Mouse (Mus musculus) urinary bladder, postnatal 36 days (tissue): ENCODE data around the gene Slc6a17.

Experiments
- DNase-seq, 2 experiments: peaks; one replicate each; pipeline ENCODE4 v3.0.0; 2022; ENCODE audit warnings: low spot score in 2 of 2, mixed read lengths in 1 of 2

Gene Slc6a17

GRCm38 (mm10) chr3:107517631-107518108 lies at the start of gene Slc6a17:
Gene Slc6a17 (minus strand): TSS chr3:107518018.
- DNase-seq = no peak

DNA sequence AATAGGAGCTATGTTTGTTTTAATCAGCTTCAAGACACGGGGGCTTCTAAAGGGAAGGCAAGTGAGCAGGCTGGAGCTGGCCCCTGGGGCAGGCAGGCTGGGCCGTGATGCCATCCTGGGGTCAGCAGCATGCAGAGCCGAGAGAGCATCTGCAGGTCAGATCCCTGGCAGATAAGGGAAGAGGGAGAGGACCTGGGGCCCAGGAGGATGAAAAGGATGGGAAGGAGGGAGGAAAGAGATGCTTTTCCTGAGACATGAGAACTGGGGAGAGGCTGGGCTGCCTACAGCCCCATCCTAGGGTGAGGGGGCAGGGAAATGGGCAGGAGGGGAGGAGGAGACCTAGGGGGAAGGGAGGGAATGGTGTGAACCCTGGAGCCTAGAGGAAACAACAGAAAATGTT lies 47.5 kb upstream of the Slc6a17 start:
- DNase-seq = no peak

DNA sequence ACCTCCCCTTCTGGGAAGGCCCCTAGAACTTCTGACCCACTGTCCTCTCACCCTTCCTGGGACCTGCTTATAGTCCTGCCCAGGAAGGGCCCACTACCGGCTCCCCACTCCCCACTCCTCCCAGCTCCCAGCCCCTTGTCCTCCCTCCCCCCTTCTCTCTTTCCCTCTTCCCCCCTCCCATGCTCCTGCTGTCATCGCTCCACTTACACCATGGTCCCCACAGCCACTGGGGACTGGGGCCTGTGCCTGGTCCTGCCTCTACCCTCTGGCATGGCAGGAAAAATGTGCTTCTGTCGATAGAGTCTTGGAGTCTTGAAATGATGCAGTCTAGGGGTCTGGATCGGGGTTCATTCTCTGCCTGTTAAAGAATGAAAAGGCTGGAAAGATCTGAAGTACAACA lies 46.1 kb upstream of the Slc6a17 start:
- no peak for DNase-seq

- no peak for DNase-seq
Observed at GRCm38 (mm10) chr3:107562591-107562990, 44.8 kb upstream of the Slc6a17 start.

DNA sequence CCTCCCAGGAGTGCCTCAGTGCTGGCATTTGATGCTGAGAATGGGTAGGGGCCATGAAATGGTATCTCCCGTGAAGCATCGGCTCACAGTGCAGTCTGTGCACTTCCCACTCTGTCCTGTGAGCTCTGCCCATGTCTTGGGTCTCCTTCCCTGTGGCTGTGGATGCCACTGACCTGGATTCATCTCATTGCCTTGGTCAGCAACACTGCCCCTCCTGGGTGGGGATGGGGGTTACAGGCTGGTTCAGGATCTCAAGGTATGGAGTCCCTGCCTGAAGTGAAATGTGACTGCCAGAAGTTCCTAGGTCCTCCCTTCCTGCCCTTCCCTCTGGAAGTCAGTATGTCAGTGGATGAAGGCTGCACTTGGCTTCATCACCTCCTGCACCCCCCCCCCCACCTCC lies 44.3 kb upstream of the Slc6a17 start:
- DNase-seq = no peak

- peak; percentile 35 to 55 for DNase-seq
Observed at GRCm38 (mm10) chr3:107559183-107559582, 41.4 kb upstream of the Slc6a17 start.

GRCm38 (mm10) chr3:107558740-107559139 lies 40.9 kb upstream of the Slc6a17 start:
- no peak for DNase-seq

GRCm38 (mm10) chr3:107554842-107555241 lies 37.0 kb upstream of the Slc6a17 start, which contains the start of gene Ubl4b:
Gene Ubl4b (minus strand): TSS chr3:107555073.
- DNase-seq = no peak

DNA sequence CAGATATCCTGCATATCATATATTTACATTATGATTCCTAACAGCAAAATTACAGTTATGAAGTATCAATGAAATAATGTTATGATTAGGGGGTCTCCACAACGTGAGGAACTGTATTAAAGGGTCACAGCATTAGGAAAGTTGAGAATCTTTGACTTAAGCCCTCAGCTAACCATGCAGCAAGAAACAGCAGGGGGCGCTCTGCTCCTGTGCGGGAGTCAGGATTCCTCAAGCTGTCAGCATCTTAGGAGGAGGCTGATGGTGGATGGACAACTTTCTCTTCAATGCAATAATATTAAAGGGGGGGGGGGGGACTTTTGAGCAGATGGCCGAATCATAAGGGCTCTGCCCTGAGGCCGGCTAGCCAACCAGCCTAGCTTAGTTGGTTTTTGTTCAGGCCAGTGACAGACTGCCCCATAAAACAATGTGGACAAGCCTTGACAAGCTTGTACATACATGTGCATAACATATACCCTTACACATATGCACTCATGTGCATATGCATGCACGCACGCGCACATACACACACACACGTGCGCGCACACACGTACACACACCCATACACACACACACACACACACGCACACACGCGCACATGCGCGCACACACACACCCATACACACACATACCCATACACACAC lies 32.7 kb upstream of the Slc6a17 start:
- peak; percentile 13 to 32 for DNase-seq

- DNase-seq = no peak
Observed at GRCm38 (mm10) chr3:107546956-107547355, 29.1 kb upstream of the Slc6a17 start.

DNA sequence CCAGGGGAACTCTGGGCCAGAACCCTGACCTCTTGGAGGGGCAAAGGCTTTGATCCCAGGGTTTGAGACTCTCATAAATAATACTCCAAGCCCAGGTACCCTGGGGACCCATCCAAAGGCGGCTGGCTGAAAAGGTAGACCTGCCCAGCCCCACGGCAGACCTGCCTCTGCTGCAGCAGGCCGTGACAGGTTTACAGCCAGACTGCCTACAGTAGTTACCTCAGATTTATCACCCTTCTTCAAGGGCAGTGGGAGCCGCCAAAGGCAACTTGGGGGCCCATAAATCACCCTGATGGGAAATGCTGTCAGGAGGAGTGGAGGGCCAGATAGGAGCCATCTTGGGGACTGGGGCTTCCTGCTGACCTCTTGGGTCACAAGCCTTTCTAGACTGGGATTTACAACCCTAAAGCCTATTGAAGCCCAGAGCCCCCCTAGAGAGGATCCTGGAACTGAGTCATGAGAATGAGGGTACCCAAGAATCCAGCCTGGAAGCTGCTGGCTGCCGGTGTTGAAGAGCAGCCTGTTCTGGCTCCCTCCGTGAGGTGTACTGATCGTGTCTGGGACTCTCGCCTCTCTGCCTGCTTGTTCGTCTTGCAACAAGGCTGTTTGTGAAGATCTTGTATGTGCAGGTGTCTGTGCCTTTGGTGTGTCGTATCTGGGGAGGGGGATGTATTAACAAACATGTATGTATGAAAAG lies 28.0 kb upstream of the Slc6a17 start:
- DNase-seq = no peak

- DNase-seq = no peak
Observed at GRCm38 (mm10) chr3:107545278-107545677, 27.5 kb upstream of the Slc6a17 start.

DNA sequence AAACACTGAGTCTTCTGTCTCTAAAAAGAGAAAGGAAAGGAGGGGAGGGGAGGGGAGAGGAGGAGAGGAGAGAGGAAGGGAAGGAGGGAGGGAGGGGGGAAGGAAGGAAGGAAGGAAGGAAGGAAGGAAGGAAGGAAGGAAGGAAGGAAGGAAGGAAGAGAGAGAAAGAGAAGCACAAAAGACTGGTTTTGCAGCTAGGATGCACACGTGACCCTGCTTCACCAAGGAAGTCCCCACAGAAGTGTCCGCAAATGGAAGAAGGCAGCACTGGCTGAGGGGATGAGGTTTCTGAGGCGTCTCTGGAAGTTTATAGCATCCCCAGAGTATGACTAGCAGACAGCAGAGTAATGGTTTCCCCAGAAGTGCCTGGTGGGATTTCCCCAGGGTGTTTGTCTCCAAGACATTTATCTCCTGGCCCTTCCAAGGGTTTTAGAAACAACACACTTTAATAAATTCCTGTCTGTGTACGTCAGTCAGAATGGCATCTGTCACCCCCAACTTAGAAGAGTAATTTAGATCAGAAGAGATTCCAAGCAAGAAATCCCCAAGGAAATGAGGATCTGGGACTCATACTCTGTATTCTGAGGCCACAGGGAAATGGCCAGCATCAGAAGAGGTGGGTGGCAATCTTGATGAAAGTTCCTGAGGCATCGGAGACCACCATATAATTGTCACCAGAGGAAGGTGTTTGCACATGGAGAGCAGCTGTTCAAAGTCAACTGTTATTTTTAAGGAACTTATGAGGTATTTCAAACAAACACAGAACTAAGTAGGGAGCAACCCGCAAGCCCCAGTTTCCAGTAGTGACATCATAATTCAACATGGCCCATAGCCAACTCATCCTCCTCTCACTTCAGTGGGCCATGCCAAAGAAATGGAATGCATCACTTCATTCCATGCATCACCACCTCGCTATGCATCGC lies 25.6 kb upstream of the Slc6a17 start:
- no peak for DNase-seq

DNA sequence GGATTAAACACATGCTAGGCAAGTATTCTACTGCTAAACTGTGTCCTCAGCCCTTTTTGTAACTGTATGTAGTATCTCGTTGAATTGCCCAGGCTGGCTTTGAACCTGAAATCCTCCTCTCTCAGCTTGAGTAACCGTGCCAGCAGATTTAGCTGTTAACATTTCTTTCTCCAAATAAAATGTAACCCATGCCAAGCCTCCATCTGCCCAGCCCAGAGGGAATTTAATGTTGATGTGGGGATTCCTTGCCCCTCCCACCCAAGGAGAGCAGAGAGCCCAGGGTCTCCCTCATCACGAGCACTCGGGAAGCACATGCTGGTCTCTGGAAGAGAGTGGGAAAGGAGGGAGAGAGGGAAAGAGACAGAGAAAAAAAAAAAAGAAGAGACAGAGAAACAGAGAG lies 24.8 kb upstream of the Slc6a17 start:
- DNase-seq = no peak

- DNase-seq = no peak
Observed at GRCm38 (mm10) chr3:107537504-107537889, 19.7 kb upstream of the Slc6a17 start.

DNA sequence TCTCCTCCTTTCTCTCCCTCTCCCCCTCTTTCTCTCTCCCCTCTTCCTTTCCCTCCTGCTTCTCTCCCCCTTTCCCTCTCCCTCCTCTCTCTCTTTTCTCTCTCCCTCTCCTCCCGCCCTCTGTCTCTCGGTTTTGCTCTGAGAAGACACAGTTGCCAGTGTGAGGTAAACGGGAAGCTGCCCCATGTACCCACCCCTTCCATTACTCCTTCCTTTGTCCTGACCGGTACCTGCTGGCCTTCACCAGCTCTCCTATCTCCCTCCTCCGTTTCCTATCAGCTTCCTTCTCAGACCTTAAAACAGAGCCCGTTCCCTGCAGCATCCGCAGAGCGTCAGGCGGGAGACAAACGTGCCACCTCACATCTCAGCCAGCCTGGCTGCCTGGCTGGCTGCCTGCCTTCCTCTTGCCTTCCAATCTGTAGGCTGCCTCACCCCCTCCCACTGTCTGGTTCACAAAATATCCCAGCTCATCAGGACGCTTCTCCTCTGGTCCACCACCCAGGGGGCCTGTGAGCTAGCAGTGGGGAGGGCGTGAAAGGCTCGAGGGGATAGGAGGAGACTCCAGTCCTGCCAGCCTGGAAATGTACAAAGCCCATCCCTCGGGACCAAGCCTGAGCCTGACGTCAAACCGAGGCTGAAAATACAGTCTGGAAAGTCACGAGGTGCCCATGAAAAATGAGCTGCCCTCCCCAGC lies 19.1 kb upstream of the Slc6a17 start:
- peak in 1 of 2 experiments; percentile 31 for DNase-seq

GRCm38 (mm10) chr3:107534951-107535350 lies 17.1 kb upstream of the Slc6a17 start:
- no peak for DNase-seq

- no peak for DNase-seq
Observed at GRCm38 (mm10) chr3:107533532-107533931, 15.7 kb upstream of the Slc6a17 start.

- DNase-seq = no peak
Observed at GRCm38 (mm10) chr3:107530581-107530980, 12.8 kb upstream of the Slc6a17 start.

DNA sequence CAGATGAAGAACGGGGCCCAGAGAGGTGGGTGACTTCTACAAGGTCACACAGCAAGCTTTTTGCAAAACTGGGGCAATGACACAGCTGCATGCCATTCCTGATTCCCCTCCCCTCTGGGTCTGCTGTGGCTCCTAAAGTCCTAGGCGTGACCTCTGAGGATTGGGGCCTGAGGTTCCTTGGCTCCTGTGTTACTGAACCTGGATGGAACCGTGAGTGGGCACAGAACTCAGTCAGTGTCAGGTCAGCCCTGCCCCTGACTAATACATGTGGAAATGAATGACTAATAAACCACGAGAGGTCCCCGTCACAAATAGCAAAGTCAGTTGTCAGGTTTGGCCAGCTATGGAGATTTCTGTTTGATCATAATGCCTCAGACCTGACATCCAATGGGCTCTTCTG lies 11.4 kb upstream of the Slc6a17 start:
- no peak for DNase-seq

GRCm38 (mm10) chr3:107528401-107529118 lies 10.7 kb upstream of the Slc6a17 start:
- DNase-seq = no peak
